Mouse (Mus musculus) thymus, postnatal 0 days (tissue): ENCODE results near the gene Susd4. TPM values are rescaled to one million over a fixed set of nuclear protein-coding genes. Genes with fewer than 3 reads are reported as not detected.
A peak's percentile ranks its signal among the peaks of the same experiment; 100 is the strongest.

Experiments used
- DNase-seq: peaks from one replicate; pipeline ENCODE4 v3.0.0-alpha.2; 2015; ENCODE audit warnings: low spot score
- polyA plus RNA-seq: library from polyadenylated mRNA; unstranded; fragments of >200 nt; fragmentation: Nextera tagmentation; extraction: Ambion mirVana; gene quantifications from 2 replicates; pipeline ENCODE4 v1.2.1, GENCODE M21; 2015

The Susd4 gene
- polyA plus RNA-seq, 1 experiment from 2014 or later: 9.3 TPM

DNA sequence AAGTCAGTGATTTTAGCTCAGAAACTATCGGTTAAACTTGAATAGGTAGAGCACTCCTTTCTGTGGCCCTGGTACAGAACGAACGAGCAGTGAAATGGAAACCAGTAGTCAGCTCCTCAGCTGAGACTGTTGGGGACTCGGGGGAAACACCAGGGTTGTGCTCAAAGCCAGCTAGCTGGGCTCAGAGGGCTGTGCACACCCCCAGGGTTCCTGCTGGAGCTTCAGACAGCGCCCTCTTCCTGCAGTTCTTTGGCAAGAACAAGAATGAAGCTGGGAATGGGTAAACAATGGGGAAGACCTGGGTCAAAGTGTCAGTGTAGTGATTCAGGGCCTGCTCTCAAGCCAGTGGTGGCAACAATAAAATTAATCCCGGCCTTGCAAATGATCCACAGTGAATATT, 88.5 kb downstream of the Susd4 start:
- DNase-seq: peak; percentile 15

DNA sequence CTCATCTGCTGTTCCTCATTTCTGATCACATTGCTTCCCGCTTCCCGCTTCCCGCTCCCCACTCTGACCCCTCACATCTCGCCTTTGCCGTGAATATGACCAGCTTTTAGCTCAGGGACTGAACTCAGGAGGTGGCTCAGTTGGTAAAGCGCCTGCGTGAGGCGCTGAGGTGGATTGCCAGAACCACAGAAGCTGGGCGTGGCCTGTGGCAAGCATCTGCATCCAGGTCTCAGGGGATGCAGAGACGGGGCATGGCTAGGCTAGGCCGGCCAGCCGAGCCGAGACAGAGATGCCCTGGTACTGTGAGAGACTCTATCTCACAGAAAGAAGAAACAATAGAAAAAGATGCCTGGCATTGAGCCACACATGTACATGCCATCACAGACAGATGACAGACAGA, 93.0 kb downstream of the Susd4 start:
- DNase-seq: no peak

DNA sequence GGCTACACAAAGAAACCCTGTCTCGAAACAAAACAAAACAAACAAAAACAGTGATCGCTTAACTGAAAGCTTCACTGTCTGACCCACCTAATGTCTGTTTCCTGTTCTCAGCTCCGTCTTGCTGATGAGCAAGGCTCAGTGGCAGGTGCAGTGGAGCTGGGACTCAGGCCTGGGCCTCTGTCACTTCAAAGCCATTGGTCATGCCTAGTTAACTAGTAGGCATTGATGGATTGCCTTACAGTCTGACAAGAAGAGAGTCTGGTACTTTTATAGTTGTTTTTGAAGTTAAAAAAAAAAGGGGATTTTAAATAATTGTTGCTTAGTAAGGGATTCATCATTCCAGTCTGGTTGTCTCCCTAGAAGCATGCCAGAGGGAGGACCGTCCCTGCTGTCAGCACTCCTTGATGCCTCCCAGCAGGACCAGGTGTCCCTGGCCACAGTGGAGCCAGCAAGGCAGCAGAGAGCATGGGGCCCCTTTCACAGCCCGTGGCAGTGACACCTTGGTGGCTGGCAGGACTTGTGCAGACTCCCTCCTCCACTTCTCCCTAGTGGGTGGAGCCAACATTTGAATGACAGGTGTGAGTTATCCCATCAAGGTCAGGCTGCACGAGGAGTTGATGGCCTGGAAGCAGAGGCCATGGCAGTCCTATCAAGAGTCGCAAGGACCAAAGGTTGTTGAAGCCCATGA, 98.2 kb downstream of the Susd4 start:
- no peak for DNase-seq

DNA sequence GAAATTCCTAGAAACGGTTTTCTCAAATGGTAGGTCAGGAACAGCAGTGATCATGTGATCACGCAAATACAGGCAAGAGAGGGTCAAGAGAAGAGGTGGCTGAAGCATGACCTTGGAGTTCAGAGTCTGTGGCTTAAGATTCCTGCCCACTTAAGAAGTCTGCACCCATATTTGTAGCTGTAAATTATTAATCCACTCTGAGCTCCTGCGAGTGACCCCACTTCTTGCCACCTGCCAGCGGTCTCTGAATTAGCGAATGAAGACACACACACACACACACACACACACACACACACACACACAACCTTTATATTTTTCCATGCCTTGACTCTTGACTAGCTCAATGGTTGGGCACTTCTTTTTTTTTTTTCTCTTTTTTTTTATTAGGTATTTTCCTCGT, 99.7 kb downstream of the Susd4 start:
- DNase-seq: no peak

DNA sequence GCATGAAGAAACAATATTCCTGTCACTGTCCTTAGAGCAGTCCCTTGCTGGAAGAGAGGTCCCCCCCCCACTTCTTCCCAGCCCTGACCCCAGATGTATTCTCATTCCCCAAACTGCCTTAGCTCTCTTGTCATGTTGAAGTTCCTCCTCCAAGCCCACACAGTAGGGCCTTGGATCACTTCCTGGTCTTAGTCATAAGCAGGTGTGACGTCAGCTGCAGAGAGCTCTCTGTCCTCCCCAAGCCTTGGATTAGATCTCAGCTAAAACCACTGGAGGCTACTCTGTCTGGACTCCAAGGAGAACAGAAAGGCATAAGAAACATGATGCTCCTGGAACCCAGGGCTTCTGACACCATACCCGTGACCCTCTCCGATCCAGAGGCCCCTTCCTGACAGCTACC, 104.2 kb downstream of the Susd4 start:
- no peak for DNase-seq

DNA sequence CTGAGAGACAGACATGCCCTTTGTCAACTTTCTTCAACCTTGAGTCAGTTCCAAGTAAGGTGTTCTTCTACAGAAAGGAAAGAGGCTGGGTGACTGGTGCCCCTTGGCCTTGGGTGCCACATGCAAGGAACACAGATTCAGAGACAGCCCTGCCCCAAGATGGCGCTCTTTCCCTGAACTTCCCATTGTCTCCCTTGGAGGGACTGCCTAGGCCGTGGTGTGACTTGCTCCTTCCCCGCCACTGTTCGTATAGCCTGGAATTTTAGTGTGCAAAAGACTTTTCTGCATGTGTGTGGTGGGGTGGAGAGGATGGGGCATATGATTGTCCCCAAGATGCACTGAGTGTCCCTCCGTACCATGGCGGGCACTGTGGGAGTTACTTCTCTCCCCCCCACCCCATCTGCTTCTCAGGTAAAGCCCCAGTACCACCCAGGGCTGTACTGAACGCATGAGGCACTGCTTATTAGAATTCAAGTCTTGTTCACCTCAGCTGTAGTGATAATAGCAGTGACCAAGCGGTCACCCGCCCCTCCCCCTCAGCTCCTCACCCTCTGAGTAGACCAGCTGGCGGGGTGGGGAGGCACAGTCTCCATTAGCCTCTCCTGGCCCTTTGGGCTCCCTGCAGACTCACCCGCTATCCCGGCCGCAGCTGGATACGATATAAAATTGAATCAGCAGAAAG, 104.9 kb downstream of the Susd4 start:
- DNase-seq: peak; percentile 6

DNA sequence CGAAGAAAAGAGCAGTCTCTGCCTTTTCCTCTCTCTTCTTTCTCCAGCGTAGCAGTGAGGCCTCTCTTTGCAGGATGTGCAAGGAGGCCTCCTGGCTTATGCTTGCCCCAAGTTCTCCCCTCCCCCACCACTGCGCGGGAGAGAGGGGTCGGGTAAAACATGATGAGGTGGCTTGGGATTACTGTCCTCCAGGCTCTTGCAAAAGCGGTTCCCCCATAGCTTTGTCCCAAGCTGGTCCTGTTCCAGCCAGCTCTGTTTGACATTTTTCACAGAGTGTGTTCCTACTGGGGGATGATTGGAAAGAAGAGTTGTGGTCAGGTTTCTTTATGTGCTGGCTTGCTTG, 105.4 kb downstream of the Susd4 start:
- DNase-seq: no peak

DNA sequence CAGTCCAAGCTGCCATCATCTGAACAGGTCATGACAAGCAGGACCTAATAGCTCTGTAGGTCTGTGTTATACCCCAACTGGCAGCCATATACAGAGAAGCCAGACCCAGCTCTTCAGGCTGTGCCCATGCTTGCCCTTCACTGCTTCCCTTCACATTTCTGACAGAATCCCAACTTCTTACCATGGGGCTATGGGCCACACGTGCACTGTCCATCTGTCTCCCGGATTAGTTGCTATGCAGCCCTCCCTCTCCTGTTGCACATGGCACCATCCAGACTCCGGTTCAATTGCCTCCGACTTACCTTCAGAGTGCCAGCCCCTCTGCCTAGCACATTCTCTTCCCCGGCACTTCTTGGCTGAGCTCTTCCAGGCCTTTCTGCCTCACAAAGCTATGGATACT, 114.5 kb downstream of the Susd4 start:
- no peak for DNase-seq

DNA sequence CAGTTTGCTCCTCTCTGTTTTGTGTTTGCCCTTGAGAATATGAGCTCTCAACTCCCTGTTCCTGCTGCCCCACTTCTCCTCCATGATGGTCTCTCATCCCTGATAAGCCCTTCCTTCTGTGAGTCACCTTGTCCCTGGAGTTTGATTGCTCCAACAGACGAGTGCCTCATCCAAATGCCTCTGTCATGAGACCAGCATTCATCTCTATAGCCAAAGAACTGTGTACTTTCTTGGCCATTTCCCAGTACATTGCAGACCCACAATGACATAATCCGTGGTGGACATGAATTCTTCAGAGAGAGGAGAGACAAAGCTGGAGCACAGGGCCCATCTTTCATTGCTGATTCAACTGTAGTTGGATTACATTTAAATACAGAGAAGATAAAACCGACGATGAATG, 115.1 kb downstream of the Susd4 start:
- DNase-seq: no peak

DNA sequence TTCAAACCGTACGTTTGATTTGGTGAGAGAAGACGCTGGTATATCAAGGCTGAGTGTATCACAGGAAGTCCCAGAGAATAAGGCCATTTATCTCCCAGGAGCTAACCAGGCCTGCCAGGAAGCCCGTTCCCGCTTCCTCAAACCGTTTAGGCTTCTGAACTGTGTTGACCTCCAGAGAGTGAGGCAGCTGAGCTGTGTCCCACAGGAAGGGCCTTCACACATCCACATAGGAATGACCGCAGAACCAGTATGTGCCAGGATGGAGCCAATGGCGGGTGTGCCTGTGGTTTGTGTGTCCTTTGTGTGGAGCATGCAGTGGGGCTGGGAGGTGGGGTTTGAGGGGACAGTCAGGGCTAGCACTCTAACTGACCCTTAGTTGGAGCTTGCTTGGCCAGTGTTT, 117.6 kb downstream of the Susd4 start:
- no peak for DNase-seq

DNA sequence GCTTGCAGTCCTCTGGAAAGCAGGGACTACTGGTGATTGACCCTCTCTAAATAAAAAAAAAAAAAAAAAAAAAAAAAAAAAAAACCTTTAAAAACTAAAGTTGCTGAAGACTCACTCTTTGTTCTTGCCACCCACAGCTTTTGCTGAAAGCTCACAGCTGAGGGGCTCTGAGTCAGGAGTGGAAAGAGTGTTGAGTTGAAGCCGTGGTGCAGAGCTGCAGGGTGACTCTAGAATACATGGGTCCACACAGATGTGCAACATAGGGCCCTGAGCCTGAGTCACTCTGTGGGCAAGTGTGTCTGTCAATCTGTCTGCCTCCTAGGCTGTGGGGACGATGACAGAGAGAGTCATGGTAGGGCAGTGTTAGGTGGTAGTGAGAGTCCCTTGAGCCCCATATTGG, 119.0 kb downstream of the Susd4 start:
- no peak for DNase-seq

DNA sequence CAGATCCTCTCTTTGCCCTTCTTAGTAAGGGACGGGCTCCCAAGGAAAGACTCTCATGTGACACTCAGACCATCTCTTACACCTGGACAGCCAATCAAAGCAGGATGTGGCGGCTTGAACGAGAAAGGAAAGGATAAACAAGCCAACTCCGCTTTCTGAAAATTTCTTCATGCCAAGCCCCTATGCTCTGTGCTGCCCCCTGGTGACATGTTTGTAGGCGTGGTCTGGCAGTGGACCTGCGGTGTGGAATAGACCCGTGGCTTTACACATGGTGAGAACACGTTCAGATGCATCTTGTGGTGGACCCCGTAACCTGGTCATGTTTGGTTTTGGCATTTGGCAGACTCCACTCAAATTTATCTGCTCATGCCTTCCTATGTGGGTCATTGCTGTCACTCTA, 132.0 kb downstream of the Susd4 start:
- peak; percentile 47 for DNase-seq

DNA sequence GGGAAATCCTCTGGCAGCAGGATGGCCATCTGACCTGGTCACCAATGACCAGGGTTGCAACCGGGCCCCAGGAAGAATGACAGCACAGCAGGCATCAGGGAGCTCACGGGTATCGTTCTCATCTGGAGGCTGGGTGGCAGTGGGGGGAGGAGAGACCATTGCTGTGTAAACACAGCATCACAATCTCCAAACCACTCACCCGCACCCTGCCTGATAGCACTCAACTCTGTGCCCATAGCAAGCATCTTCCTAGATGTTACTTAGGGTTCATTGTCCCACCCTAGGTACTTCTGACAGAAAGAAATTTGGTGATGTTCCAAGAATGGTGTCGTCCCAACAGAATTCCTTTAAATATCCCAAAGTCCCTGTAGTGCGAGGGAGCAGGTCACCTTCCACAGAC, 133.4 kb downstream of the Susd4 start:
- no peak for DNase-seq

DNA sequence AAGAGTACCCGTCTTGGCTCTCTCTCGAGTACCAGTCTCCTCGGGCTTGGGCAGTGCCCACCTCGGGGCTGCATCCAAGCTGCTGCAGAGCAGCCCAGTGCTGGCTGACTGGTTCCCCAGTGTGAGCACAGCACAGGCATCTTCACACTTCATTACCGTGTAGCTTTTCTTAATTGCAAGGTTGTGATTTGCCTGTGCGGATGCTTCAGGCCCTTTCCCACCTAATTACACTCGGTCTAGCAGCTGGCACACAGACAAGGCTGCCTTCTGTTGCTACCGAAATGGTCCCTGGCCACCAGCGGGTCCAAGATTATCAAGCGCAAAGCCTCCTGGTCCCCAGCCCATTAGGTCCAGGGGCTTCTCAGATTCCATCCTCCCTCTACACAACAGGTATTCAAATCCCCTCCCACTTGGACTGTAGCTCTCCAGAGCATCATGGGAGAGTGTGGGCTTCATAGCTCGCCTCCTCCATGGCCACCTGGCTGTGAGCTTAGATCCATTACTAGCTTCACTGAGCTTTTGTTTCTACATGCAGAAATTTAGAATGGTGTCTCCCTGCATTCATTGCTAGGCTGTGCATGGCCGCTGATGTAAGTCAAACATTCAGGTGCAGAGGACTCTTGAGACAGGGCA, 134.0 kb downstream of the Susd4 start:
- no peak for DNase-seq

DNA sequence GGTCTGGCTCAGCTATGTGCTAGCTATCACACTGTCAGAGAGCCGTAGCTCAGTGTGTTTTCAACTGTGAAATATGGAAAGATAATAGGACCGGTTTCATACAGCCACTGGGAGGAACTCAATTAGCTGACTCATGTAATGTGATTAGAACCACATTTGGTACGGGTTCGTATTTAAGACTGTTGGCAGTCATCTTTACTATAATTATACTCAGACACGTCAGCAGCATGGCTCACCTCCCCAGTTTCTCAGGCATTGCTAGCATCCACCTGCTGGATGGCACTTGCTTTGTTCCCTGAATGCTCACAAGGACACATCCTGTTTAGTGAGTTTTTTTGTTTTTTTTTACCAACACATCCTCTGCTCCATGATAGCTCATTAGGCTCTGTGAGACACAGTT, 138.4 kb downstream of the Susd4 start:
- no peak for DNase-seq

DNA sequence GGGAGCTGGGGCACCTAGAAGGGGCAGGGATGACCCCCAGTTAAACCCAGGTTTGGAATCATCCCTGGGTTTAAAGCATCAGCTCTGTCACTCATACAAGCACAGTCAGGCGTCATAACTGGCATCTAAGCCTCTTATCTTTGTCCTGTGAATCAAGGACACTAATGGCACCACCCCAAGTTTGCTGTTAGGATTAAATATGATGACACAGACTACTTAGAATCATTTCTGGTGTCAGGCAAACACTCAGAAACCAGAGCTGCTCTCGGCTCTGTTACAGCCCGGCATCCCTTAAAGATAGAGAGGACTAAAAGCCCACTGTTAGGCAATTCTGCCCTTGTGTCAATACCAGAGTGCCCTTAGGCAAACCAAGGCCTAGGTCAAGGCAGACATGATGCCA, 139.2 kb downstream of the Susd4 start:
- no peak for DNase-seq

DNA sequence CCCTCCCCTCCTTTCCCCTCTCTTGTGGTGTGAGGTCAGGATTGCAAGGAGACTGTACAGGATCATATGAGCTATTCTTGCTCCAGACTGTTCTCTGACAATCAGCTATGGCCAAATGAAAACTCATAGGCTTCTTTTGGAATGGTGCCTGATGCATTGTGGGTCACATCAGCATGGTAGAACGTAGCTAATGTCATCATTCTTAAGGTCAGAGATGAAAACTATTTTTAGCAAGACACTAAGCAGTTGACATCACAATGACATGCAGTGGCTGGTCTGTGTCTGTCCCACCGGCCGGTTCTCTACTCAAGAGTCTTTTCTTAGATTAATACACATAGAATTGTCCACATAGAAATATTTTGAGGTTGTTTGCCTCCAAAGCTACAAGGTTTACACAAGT, 142.0 kb downstream of the Susd4 start:
- DNase-seq: no peak

DNA sequence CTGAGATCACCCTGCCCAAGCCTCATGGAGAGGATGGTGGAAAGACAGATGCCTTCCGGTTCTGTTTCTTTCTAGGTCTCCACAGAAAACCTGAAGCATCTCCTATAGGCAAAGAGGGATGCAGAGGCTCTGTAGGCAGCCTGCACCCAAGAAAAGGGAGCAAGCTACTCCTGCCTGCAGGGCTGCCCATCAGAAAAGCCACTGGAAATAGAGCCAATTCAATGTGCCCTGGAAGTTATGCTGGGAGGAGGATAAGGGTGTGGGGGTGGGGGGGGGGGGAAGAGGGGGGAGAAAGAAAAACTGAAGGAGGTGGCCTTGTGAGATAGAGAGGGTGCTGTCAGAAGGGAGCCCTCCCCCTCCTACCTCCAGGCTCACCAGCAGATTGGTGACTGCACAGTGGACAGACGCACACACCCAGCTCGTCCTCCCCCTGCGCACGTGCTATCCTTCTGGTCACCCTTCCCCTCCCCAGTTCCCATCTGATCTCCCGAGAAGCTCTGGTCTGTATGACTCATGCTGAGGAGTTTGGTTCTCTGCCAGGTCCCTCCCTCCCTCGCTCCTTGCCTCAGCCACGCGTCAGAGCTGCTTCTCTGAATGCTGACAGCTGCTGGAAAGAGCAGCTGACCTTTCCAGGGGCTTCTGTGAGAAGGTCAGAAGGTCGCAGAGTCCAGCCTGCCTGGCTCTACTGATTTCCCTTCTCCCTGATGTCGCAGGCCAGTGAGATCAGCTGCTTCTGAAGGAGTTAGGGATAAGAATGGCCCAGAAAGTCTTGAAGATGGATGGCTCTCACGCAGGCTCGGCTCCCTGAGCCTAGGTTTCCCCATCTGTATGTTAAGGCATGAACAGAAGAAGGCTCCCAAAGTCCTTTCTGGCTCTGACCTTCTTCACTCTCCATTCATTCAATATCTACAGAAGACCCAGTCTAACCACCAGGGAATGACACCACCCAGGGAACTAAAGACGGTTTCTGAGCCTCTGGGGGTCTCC, 144.7 kb downstream of the Susd4 start:
- DNase-seq: no peak

DNA sequence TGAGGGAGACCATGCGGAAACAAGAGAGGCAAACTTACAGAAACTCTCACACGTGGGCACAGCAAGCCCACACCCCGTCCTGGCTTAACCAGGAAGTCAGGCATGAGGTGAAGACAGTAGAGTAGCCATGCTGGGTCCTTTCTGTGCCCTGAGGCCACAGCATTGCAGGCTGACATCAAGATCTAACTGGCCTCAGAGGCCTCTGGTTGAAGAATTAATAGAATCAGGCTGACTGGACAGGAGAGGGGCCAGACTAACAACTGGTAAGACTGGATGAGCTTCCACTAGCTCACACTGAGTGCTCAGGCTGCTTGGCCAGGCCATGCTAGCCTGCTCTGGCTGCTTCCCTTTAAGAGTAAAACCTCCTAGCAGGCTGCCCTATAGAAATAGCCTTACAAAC, 145.4 kb downstream of the Susd4 start:
- no peak for DNase-seq

DNA sequence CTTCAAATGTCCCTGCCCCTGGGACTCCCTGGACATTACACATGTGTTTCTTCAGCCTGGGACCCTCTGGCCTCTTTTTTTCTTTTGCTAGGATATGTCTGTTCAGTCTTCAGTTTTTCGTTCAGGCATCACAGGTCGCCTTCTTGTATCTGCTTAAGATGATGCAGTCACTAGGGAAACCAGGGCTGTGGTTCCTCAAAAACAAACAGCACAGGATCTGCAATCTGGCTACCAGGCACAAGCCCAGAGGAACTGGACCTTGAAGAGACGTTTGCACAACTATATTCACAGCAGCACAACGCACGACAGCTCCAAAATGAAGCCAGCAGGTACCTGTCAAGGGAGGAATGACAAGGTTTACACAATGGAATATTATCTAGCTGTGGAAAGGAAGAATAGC, 145.9 kb downstream of the Susd4 start:
- DNase-seq: no peak

DNA sequence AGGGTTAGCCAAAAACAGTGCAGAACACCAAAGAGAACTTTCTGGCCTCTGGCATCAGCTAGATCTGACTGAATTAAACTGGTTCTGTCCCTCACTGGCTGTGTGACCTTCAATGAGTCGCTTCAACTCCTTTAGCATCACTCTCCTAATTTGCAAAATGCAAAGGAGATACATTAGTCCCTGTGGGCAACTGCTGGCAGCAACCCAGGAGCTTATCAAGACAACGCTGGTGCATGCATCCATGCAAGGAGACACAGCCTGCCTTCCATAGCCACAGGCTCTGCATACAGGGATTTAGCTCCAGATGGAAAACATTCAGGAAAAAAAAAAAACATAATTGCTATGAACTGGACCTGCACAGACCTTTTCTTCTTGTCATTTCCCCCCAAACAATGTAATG, 148.9 kb downstream of the Susd4 start:
- DNase-seq: no peak
